Mouse (Mus musculus): ENCODE measurements around the gene Lepr. TPM values are rescaled to one million over a fixed set of nuclear protein-coding genes. Genes with fewer than 3 reads are reported as not detected.

Lepr gene
- polyA plus RNA-seq, 1 experiment from 2014 or later = 2.1 TPM

DNA sequence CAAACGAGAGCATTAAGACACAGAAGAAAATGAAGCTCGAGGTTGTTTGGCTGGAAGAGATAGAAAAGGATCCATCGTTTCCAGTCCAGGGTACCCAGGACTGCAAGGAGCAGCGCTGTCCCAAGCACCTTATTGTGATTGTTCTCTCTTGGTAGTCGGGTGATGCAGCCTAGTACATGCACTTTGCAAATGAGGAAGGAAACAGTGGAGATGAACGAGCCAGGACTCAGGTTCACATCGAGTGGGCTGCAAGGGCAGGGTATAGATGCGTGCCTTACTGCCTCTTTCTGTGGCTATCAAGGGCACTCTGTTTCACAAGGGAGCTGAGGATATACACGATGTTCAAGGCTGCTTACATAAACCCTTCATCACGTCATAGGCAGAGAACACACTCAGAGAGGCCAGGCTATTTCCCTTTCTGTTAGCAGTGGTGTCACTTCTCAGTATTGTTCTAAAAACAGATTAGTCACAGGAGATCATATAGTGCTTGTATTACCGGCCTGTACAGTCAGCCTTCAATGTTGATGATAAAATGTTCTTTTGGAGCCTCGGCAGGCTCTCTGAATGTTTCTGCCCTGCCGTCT, 30.9 kb upstream of the Lepr start:
- Histone ChIP-seq H3K27ac (replicated peaks; ENCODE audit: low read depth, low read length) (no peak overlapping the region), H3K9ac (ENCODE audit: low read length) (no peak overlapping the region), H3K4me1 (ENCODE audit: control insufficient read depth, insufficient read depth, low read length) (no peaks in the 10 kb centered on the region), H3K9me3 (ENCODE audit: control insufficient read depth, low read length) (no peaks in the 10 kb centered on the region), H3K4me2 (ENCODE audit: low read depth, severe bottlenecking) (no peak overlapping the region), H3K4me3 (ENCODE audit: low read depth, low read length) (no peak overlapping the region), H3K36me3 (ENCODE audit: control insufficient read depth, insufficient read depth, low read length) (no peaks in the 10 kb centered on the region), H3K27me3 (ENCODE audit: control insufficient read depth, insufficient read depth, low read length) (no peaks in the 10 kb centered on the region)
- DNase-seq (ENCODE audit: low spot score) (no peak), ATAC-seq (ENCODE audit: insufficient number of reproducible peaks, low FRiP score, low TSS enrichment, low read depth) (no peak)
- 82% methylated on average over 13 of the region's 13 CpGs for WGBS

DNA sequence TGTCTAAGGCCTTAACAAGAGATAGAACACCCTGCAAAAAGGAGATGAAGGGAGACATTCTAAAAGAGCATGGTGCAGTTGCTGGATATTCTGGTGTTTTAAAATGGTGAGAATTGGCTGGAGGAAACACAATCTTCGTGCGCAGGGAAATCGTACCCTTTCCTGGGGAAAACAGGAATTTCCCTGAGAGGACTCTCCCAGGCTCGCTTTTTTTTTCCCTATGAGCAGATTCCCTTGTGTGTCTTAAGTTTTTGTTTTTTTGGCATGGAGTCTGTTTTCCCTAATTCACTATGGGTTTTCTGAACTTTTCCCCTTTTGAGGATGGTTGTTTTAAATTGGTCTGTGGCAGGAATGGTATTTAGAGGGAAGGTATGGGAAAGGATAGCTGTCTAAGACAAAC, 28.0 kb upstream of the Lepr start:
- DNase-seq (ENCODE audit: low spot score) (no peak), ATAC-seq (ENCODE audit: insufficient number of reproducible peaks, low FRiP score, low TSS enrichment, low read depth) (no peak)
- H3K4me3 ChIP-seq (ENCODE audit: low read depth, low read length) = no peak overlapping the region
- H3K27me3 ChIP-seq (ENCODE audit: control insufficient read depth, insufficient read depth, low read length) = no peaks in the 10 kb centered on the region
- no peak overlapping the region for H3K27ac ChIP-seq (replicated peaks; ENCODE audit: low read depth, low read length)
- no peak overlapping the region for H3K4me2 ChIP-seq (ENCODE audit: low read depth, severe bottlenecking)
- 93% methylated on average over 4 of the region's 4 CpGs for WGBS
- no peak overlapping the region for H3K9ac ChIP-seq (ENCODE audit: low read length)
- H3K9me3 ChIP-seq (ENCODE audit: control insufficient read depth, low read length) = no peaks in the 10 kb centered on the region
- H3K4me1 ChIP-seq (ENCODE audit: control insufficient read depth, insufficient read depth, low read length) = no peaks in the 10 kb centered on the region
- H3K36me3 ChIP-seq (ENCODE audit: control insufficient read depth, insufficient read depth, low read length) = no peaks in the 10 kb centered on the region

DNA sequence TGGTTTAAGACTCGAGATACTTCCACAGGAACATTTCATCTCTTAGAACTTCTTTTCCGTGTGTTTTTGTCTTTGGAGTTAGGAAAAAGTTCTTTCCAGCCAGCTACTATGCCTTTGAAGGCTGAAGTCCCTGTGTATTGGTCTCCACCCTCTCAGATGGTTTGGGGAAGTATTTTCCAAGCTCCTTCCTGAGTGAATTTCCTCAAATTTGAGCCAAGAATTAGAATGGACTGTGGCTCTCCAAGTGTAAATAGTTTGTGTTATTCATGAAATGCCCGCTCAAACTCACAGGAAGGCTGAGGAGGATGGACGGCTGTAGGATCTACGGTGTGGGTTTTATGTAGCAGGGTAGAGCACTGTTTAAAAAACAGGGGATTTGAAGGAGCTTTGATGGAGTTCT, 27.6 kb upstream of the Lepr start:
- WGBS = 89% methylated on average over 5 of the region's 5 CpGs
- no peaks in the 10 kb centered on the region for H3K9me3 ChIP-seq (ENCODE audit: control insufficient read depth, low read length)
- H3K9ac ChIP-seq (ENCODE audit: low read length) = no peak overlapping the region
- no peak overlapping the region for H3K4me3 ChIP-seq (ENCODE audit: low read depth, low read length)
- ATAC-seq (ENCODE audit: insufficient number of reproducible peaks, low FRiP score, low TSS enrichment, low read depth) (no peak), DNase-seq (ENCODE audit: low spot score) (no peak)
- no peak overlapping the region for H3K27ac ChIP-seq (replicated peaks; ENCODE audit: low read depth, low read length)
- H3K4me2 ChIP-seq (ENCODE audit: low read depth, severe bottlenecking) = no peak overlapping the region
- no peaks in the 10 kb centered on the region for H3K27me3 ChIP-seq (ENCODE audit: control insufficient read depth, insufficient read depth, low read length)
- H3K36me3 ChIP-seq (ENCODE audit: control insufficient read depth, insufficient read depth, low read length) = no peaks in the 10 kb centered on the region
- no peaks in the 10 kb centered on the region for H3K4me1 ChIP-seq (ENCODE audit: control insufficient read depth, insufficient read depth, low read length)

DNA sequence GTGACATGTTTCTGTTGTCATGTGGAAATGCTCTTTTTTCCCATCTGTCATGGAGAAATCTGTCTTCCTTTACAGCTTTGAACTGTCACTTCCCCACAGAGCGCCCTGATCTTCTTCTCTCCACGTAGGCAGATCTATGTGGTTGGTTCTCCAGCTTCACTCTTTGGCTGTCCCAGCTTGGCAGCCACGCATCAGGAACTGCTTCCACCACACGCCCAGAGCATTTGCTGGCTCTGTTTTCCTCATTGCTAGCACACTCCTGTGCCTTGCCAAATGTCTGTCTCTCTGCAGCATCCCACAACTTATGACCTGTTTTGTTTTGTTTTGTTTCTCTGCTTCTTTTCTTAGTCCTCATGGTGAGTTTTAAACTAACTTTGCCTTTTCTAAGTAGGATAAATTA, 24.3 kb upstream of the Lepr start:
- Histone ChIP-seq H3K27me3 (ENCODE audit: control insufficient read depth, insufficient read depth, low read length) (no peaks in the 10 kb centered on the region), H3K9ac (ENCODE audit: low read length) (no peak overlapping the region), H3K9me3 (ENCODE audit: control insufficient read depth, low read length) (no peaks in the 10 kb centered on the region), H3K4me1 (ENCODE audit: control insufficient read depth, insufficient read depth, low read length) (no peaks in the 10 kb centered on the region), H3K36me3 (ENCODE audit: control insufficient read depth, insufficient read depth, low read length) (no peaks in the 10 kb centered on the region), H3K4me2 (ENCODE audit: low read depth, severe bottlenecking) (no peak overlapping the region), H3K4me3 (ENCODE audit: low read depth, low read length) (no peak overlapping the region), H3K27ac (replicated peaks; ENCODE audit: low read depth, low read length) (no peak overlapping the region)
- 82% methylated on average over 4 of the region's 4 CpGs for WGBS
- ATAC-seq (ENCODE audit: insufficient number of reproducible peaks, low FRiP score, low TSS enrichment, low read depth) (no peak), DNase-seq (ENCODE audit: low spot score) (no peak)

DNA sequence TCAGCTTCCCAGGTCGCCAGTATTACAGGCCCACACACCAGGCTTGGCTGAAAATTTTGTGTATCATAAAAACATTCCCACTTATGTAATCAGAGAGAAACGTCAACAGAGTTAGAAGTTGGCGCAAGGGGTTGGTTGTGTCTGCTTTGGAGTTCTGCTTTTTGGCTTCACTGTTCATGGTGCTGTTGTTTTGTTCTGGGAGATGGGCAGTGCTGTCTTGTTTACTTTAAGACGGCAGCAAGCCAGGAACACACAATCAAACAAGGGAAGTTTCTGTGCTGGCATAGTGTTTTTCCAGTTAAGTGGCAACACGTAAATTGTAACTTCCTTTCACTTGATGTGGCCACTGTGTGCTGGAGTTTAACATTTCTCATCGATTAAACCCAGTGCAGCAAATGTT, 22.7 kb upstream of the Lepr start:
- ATAC-seq (ENCODE audit: insufficient number of reproducible peaks, low FRiP score, low TSS enrichment, low read depth) (no peak), DNase-seq (ENCODE audit: low spot score) (no peak)
- Histone ChIP-seq H3K4me2 (ENCODE audit: low read depth, severe bottlenecking) (no peak overlapping the region), H3K4me3 (ENCODE audit: low read depth, low read length) (no peak overlapping the region), H3K27ac (replicated peaks; ENCODE audit: low read depth, low read length) (no peak overlapping the region), H3K4me1 (ENCODE audit: control insufficient read depth, insufficient read depth, low read length) (no peaks in the 10 kb centered on the region), H3K36me3 (ENCODE audit: control insufficient read depth, insufficient read depth, low read length) (no peaks in the 10 kb centered on the region), H3K9ac (ENCODE audit: low read length) (no peak overlapping the region), H3K27me3 (ENCODE audit: control insufficient read depth, insufficient read depth, low read length) (no peaks in the 10 kb centered on the region), H3K9me3 (ENCODE audit: control insufficient read depth, low read length) (no peaks in the 10 kb centered on the region)
- 76% methylated on average over 6 of the region's 6 CpGs for WGBS

DNA sequence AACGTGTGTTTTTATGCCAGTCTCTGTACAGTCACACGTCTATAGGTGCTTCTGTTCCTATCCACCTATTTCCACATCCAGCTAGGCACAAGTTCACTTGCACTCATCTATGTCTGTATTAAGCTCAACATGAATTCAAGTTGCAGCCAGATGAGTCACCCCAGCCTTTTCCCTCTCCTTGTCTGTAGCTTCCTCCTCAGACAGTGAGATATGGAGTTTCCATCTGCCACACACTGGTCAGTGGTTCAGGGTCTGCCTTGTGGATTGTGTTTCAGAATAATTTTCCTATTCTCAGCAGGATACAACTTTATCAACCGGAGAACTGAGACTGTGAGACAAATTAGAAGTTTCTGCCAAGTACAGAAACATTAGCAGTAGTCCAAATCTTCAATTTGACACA, 20.0 kb upstream of the Lepr start:
- WGBS = 87% methylated on average over 3 of the region's 3 CpGs
- H3K36me3 ChIP-seq (ENCODE audit: control insufficient read depth, insufficient read depth, low read length) = no peaks in the 10 kb centered on the region
- DNase-seq (ENCODE audit: low spot score) (no peak), ATAC-seq (ENCODE audit: insufficient number of reproducible peaks, low FRiP score, low TSS enrichment, low read depth) (no peak)
- H3K4me2 ChIP-seq (ENCODE audit: low read depth, severe bottlenecking) = no peak overlapping the region
- H3K9ac ChIP-seq (ENCODE audit: low read length) = no peak overlapping the region
- no peaks in the 10 kb centered on the region for H3K4me1 ChIP-seq (ENCODE audit: control insufficient read depth, insufficient read depth, low read length)
- H3K9me3 ChIP-seq (ENCODE audit: control insufficient read depth, low read length) = no peaks in the 10 kb centered on the region
- H3K27me3 ChIP-seq (ENCODE audit: control insufficient read depth, insufficient read depth, low read length) = no peaks in the 10 kb centered on the region
- no peak overlapping the region for H3K4me3 ChIP-seq (ENCODE audit: low read depth, low read length)
- H3K27ac ChIP-seq (replicated peaks; ENCODE audit: low read depth, low read length) = no peak overlapping the region

- Histone ChIP-seq H3K4me3 (ENCODE audit: low read depth, low read length) (no peak overlapping the region), H3K9me3 (ENCODE audit: control insufficient read depth, low read length) (no peaks in the 10 kb centered on the region), H3K4me1 (ENCODE audit: control insufficient read depth, insufficient read depth, low read length) (no peaks in the 10 kb centered on the region), H3K27me3 (ENCODE audit: control insufficient read depth, insufficient read depth, low read length) (no peaks in the 10 kb centered on the region), H3K36me3 (ENCODE audit: control insufficient read depth, insufficient read depth, low read length) (no peaks in the 10 kb centered on the region), H3K9ac (ENCODE audit: low read length) (no peak overlapping the region), H3K27ac (replicated peaks; ENCODE audit: low read depth, low read length) (no peak overlapping the region), H3K4me2 (ENCODE audit: low read depth, severe bottlenecking) (no peak overlapping the region)
- no peak for DNase-seq (ENCODE audit: low spot score)
- no peak for ATAC-seq (ENCODE audit: insufficient number of reproducible peaks, low FRiP score, low TSS enrichment, low read depth)
- 91% methylated on average over 1 of the region's 1 CpGs for WGBS
These were observed 17.8 kb upstream of the Lepr start for GRCm38 (mm10) chr4:101699423-101699822.

DNA sequence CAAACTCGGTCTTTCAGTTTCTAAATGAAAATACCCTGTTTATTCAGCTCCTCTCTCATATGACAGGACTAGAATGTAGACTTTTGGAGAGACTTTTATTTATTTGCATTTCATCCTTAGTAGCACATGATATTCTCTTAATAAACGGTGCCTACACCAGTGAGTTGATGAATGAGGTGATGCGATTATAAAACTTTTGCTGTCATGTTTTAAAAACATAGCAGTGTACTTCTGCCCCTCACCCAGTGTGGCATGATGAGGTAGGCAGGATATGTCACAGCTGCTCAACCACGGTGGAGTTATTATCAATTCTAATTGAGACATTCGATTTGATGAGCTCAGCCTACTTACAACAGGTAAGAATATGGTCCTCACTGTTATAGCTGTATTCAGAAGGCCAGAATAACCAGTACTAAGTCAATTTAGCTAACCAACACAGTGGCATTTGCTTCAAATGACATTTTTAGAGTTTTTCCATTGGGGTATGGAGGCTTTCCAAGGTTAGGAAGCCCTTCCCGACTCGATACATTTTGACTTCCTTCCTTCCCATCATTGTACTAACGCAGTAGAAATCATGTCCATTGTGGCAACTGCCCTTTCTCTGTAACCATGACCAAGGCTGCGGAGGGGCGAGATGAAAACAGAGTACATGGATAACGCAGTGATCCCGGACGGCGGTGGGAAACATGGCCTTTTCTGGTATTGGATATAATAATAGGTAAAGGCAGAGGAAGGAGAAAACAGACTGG, 16.1 kb upstream of the Lepr start:
- no peak overlapping the region for H3K9ac ChIP-seq (ENCODE audit: low read length)
- no peaks in the 10 kb centered on the region for H3K36me3 ChIP-seq (ENCODE audit: control insufficient read depth, insufficient read depth, low read length)
- H3K27me3 ChIP-seq (ENCODE audit: control insufficient read depth, insufficient read depth, low read length) = no peaks in the 10 kb centered on the region
- H3K4me1 ChIP-seq (ENCODE audit: control insufficient read depth, insufficient read depth, low read length) = no peaks in the 10 kb centered on the region
- H3K4me2 ChIP-seq (ENCODE audit: low read depth, severe bottlenecking) = no peak overlapping the region
- 91% methylated on average over 14 of the region's 14 CpGs for WGBS
- H3K9me3 ChIP-seq (ENCODE audit: control insufficient read depth, low read length) = no peaks in the 10 kb centered on the region
- DNase-seq (ENCODE audit: low spot score) (no peak), ATAC-seq (ENCODE audit: insufficient number of reproducible peaks, low FRiP score, low TSS enrichment, low read depth) (no peak)
- H3K4me3 ChIP-seq (ENCODE audit: low read depth, low read length) = no peak overlapping the region
- no peak overlapping the region for H3K27ac ChIP-seq (replicated peaks; ENCODE audit: low read depth, low read length)

- Histone ChIP-seq H3K4me1 (ENCODE audit: control insufficient read depth, insufficient read depth, low read length) (peaks cover 5% of the 10 kb centered on the region; the same call in 1 of the 2 replicates), H3K27ac (replicated peaks; ENCODE audit: low read depth, low read length) (no peak overlapping the region), H3K4me3 (ENCODE audit: low read depth, low read length) (no peak overlapping the region), H3K9ac (ENCODE audit: low read length) (no peak overlapping the region), H3K4me2 (ENCODE audit: low read depth, severe bottlenecking) (no peak overlapping the region), H3K27me3 (ENCODE audit: control insufficient read depth, insufficient read depth, low read length) (no peaks in the 10 kb centered on the region), H3K9me3 (ENCODE audit: control insufficient read depth, low read length) (no peaks in the 10 kb centered on the region), H3K36me3 (ENCODE audit: control insufficient read depth, insufficient read depth, low read length) (no peaks in the 10 kb centered on the region)
- DNase-seq (ENCODE audit: low spot score) = no peak
- WGBS = 87% methylated on average over 9 of the region's 9 CpGs
- no peak for ATAC-seq (ENCODE audit: insufficient number of reproducible peaks, low FRiP score, low TSS enrichment, low read depth)
These were observed 11.9 kb upstream of the Lepr start for GRCm38 (mm10) chr4:101705325-101705724.
